Mouse (Mus musculus): ENCODE measurements around the gene Tmeff1. TPM values are rescaled to one million over a fixed set of nuclear protein-coding genes. Genes with fewer than 3 reads are reported as not detected.

Gene Tmeff1
- polyA plus RNA-seq (2017; shearing (Covaris generic)), result under 1 TPM in 1 of 2 experiments, not detected in 1; 0.19 TPM

DNA sequence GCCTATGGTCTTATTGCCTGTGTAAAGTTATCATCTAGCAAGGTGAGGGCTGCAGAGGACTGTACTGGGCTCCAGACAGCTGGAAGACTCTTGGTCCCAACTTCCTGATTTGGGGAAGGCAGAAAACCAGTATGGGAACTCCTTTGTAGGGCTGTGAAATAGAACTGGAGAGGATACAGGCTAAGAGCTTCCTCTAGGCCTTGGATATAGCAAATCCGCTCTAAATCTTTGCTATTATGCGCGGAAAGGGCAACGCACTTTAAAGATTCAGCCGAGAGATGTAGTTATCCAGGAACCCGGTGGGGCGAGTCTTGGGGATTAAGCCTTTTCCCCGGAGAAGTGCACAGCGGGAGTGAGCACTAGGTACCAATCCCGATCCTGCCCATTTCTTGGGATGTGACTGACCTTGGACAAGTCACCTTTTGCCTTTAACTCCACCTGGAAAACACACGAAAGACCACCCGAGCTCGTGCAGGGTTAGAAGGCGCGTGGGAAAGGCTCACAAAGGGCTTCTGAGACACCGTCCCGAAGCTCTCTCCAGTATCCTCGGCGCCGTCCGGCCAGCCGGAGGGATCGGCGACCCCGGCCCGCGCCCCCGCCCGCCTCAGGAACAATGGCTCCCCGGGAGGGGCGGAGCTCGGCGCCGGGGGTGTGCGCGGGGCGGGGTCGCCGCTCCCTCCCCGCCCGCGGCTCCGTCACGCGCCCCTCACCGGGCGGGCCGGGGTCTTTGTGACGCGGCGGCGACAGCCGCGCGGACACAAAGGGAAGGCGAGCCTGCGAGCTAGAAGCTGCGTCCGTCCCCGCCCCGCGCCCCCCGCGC, at the start of gene Tmeff1:
Gene Tmeff1 (plus strand): TSS at position 754 of the 820 bp plus-strand sequence.

DNA sequence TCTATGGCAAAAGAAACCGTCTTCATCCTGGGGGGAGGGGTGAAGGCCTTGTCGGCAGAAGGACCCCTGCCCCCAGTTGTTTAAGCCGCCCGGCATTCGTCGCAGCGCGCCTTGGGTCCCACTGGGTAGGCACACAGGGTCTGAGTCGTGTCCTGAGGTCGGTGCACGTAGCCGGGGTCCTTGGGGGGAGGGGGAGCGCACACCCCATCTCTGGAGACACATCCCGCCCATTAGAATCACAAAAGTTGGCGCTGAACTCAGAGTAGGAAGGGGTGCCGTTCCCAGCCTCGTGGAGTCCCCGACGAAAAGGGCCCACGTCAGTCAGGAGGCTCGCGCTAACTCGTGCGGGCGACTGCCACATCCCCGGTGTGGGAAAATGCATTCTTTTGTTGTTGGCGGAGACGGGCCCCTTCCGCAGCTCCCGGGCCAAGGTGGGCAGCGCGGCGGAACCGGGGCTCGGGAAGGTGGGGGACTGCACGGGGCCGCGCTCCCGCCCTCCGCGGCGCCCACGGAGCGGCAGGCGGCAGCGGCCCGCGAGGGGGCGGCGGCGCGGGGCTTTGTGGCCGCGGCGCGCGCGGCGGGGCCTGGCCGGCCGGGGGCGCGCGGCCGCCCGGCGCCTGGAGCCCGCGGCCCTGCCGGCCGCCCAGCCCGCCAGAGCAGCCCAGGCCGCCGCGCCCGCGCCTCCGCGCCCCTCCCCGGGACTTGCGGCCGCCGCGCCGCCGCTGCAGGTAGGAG, 45.0 kb upstream of the Tmeff1 start, which contains the start of gene Msantd3:
Gene Msantd3 (plus strand): TSS at position 95 of the 735 bp plus-strand sequence.

DNA sequence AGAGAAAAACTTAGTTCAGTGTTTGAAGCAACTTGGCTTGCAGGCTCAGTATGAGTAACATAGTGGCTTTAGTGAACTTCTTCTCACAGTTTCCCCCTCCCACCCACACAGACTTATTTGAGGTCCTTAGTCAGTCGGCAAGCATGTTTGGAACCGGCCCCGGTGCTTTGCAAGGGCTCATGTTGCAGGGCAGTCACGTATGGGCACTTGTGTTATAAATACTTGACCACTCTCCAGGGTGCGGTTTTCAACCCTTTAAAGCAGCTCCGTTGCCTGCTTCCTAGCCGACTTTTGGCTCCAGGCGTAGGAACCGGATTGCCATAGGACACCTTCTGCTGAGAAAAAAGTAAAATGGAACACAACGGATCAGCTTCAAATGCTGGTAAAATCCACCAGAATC, 78.3 kb downstream of the Tmeff1 start, which contains the start of gene Cavin4:
Gene Cavin4 (plus strand): TSS at position 244 of the 400 bp plus-strand sequence.

Other genes starting within 250 kb of the Tmeff1 start
- gene Tex10, start 111.7 kb upstream of the Tmeff1 start, polyA plus RNA-seq (2017; shearing (Covaris generic)), result 10 to 100 TPM; 65.1 to 66.7 TPM
- gene Msantd3, start 45.2 kb upstream of the Tmeff1 start, polyA plus RNA-seq (2017; shearing (Covaris generic)), result not detected
- under 1 TPM in 1 of 2 experiments, not detected in 1; 0.09 TPM for gene Cavin4, start 78.3 kb downstream of the Tmeff1 start, polyA plus RNA-seq (2017; shearing (Covaris generic))

Data from activated CD4-positive, CD25-positive, alpha-beta regulatory T cell (primary cell).